Mouse (Mus musculus): Measurements from ENCODE around the gene Naa50. TPM values are rescaled to one million over a fixed set of nuclear protein-coding genes. Genes with fewer than 3 reads are reported as not detected.

Gene Naa50
- 114 and 130 TPM in 2 replicates for polyA plus RNA-seq (2015; fragmentation: Nextera tagmentation; extraction: Ambion mirVana)

DNA sequence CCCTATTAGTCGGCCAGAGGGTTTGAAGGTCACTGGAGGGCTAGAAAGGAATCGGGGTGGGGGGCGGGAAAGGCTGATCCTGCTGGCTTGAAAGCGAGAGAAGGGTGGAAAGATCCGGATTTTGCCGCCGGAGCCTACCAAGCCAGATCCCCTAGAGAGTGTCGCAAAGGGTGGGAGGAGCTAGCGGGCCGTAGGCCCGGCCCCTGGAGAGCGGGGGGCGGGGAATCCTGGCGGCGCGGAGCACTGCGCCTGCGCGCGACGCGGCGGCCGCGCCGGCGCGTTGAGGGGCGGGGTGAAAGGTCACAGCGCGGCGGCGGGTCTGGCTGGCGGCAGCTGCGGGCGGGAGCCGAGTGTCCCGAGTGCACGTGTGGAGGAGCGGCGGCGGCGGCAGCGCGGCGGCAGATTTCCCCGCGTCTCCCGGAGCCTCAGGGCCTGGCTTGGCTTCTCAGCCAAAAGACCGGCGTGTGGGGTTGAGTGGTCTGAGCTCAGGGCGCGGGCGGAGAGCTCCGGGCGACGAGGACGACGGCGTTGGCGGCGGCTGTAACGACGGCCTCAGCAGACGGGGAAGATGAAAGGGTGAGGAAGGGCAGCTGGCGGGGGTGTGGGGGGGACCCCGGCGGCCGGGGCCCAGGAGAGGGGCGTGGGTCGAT is at the start of gene Naa50, which contains the start of gene Atp6v1a:
Naa50 (plus strand) TSS at position 295 of the 650 bp plus-strand sequence.
Atp6v1a (minus strand) TSS at position 170 of the 650 bp plus-strand sequence.
- Histone ChIP-seq H3K9ac (peak within 1 kb of the TSS; percentile 93), H3K4me1 (peaks cover 16% of the 10 kb centered on the region), H3K9me3 (replicated peaks) (no peaks in the 10 kb centered on the region), H3K36me3 (no peaks in the 10 kb centered on the region), H3K27me3 (no peaks in the 10 kb centered on the region), H3K4me2 (peak within 1 kb of the TSS; percentile 85), H3K4me3 (replicated peaks) (peak within 1 kb of the TSS; percentile 98), H3K27ac (peak within 1 kb of the TSS; percentile 99)
- WGBS: under 1% methylated on average over 67 of the region's 71 CpGs
- ATAC-seq (replicated peaks; ENCODE audit: low FRiP score): peak; percentile 92

GRCm38 (mm10) chr16:44099377-44099776 is 40.3 kb upstream of the Naa50 start:
- H3K4me2 ChIP-seq: no peak overlapping the region
- ATAC-seq (replicated peaks; ENCODE audit: low FRiP score): no peak
- no peak overlapping the region for H3K4me3 ChIP-seq (replicated peaks)
- no peaks in the 10 kb centered on the region for H3K4me1 ChIP-seq
- H3K36me3 ChIP-seq: peaks cover 85% of the 10 kb centered on the region
- no peak overlapping the region for H3K27ac ChIP-seq
- no peak overlapping the region for H3K9ac ChIP-seq
- WGBS: 91% methylated on average over 7 of the region's 7 CpGs
- no peaks in the 10 kb centered on the region for H3K27me3 ChIP-seq
- no peaks in the 10 kb centered on the region for H3K9me3 ChIP-seq (replicated peaks)

DNA sequence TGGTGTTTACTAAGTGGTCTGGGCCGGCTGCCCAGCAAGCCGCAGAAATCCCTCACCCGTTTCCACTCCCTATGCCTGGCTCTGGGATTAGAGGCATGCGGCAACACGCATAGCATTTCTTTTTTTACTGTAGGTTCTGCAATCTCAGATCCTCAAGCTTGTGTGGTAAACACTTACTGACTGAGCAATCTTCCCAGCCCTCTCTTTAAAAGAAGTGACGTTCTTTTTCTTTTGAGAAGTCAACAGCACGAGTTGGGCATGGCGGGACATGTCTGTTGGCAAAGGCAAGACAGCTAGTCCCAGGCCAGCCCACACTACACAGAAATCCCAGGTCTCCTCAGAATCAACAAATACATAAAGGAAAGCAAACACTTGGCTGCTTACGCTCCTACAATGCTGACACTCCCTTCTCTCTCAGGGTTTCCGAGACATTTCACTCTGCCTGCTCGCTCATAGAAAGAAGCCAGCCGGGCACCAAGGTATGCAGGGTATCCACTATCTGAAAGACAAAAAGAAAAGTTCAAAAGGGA is 38.4 kb upstream of the Naa50 start:
- H3K9me3 ChIP-seq (replicated peaks): no peaks in the 10 kb centered on the region
- H3K27ac ChIP-seq: no peak overlapping the region
- 94% methylated on average over 12 of the region's 12 CpGs for WGBS
- ATAC-seq (replicated peaks; ENCODE audit: low FRiP score): no peak
- no peaks in the 10 kb centered on the region for H3K27me3 ChIP-seq
- H3K36me3 ChIP-seq: peaks cover 75% of the 10 kb centered on the region
- no peak overlapping the region for H3K4me2 ChIP-seq
- no peak overlapping the region for H3K9ac ChIP-seq
- H3K4me3 ChIP-seq (replicated peaks): no peak overlapping the region
- H3K4me1 ChIP-seq: no peaks in the 10 kb centered on the region

- WGBS: 93% methylated on average over 2 of the region's 2 CpGs
- no peak for ATAC-seq (replicated peaks; ENCODE audit: low FRiP score)
- H3K27me3 ChIP-seq: no peaks in the 10 kb centered on the region
Observed at GRCm38 (mm10) chr16:44102925-44103324, 36.7 kb upstream of the Naa50 start.

DNA sequence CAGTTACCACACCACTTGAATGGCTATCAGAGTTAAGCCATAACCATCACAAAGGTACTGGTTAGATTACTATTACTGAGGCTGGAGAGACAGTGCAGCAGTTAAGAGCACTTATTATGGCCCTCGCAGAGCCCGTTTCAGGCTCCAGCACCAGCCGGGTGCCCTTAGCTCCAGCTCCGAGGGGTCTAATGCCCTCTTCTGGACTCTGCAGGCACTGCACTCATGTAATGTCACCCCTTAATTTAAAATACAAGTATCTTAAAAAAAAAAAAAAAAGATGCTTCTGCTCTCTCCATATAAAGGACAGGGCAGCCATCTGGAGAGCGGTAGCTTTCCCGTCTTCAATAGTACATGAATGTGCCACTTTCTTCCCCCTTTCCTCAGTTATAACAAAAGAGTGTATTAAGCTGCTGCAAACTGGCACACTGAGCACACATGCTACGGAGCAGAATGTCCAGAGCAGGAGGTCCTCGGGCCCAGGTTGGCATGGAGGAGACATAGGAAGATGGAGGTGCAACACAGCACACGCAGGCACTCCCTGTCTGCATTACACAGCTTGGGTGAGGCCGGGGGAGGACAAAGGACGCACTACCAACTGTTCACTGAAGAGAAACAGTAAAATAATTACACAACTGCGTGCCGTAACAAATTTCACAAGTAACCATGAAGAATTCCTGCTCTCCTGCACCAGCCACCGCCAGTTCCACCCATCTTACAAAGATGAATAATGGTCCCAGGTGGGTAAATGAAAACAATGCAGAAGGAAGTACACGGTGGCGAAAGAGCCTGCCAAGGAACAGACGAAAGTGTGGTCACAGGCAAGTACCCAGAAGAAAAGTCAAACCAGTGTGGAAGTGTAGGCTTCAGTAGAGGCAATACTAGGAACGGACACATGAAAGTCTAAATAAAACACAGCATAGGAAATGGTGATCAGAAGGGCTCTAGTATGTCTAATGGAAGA is 35.5 kb upstream of the Naa50 start:
- no peak overlapping the region for H3K9ac ChIP-seq
- no peak overlapping the region for H3K27ac ChIP-seq
- H3K27me3 ChIP-seq: no peaks in the 10 kb centered on the region
- H3K4me2 ChIP-seq: no peak overlapping the region
- ATAC-seq (replicated peaks; ENCODE audit: low FRiP score): no peak
- H3K36me3 ChIP-seq: peaks cover 78% of the 10 kb centered on the region
- H3K4me3 ChIP-seq (replicated peaks): no peak overlapping the region
- 85% methylated on average over 18 of the region's 18 CpGs for WGBS
- no peaks in the 10 kb centered on the region for H3K4me1 ChIP-seq
- H3K9me3 ChIP-seq (replicated peaks): no peaks in the 10 kb centered on the region

More at GRCm38 (mm10) chr16:44102925-44103324, 36.7 kb upstream of the Naa50 start:
- H3K4me3 ChIP-seq (replicated peaks): no peak overlapping the region
- no peaks in the 10 kb centered on the region for H3K4me1 ChIP-seq
- H3K9me3 ChIP-seq (replicated peaks): no peaks in the 10 kb centered on the region
- peaks cover 78% of the 10 kb centered on the region for H3K36me3 ChIP-seq
- H3K9ac ChIP-seq: no peak overlapping the region
- no peak overlapping the region for H3K27ac ChIP-seq
- no peak overlapping the region for H3K4me2 ChIP-seq

- H3K36me3 ChIP-seq: peaks cover 82% of the 10 kb centered on the region
- H3K27ac ChIP-seq: no peak overlapping the region
- no peak overlapping the region for H3K4me2 ChIP-seq
- no peaks in the 10 kb centered on the region for H3K27me3 ChIP-seq
- H3K4me3 ChIP-seq (replicated peaks): no peak overlapping the region
- ATAC-seq (replicated peaks; ENCODE audit: low FRiP score): no peak
- H3K9me3 ChIP-seq (replicated peaks): no peaks in the 10 kb centered on the region
- H3K9ac ChIP-seq: no peak overlapping the region
- H3K4me1 ChIP-seq: no peaks in the 10 kb centered on the region
- 90% methylated on average over 2 of the region's 2 CpGs for WGBS
Observed at GRCm38 (mm10) chr16:44105211-44105610, 34.4 kb upstream of the Naa50 start.

DNA sequence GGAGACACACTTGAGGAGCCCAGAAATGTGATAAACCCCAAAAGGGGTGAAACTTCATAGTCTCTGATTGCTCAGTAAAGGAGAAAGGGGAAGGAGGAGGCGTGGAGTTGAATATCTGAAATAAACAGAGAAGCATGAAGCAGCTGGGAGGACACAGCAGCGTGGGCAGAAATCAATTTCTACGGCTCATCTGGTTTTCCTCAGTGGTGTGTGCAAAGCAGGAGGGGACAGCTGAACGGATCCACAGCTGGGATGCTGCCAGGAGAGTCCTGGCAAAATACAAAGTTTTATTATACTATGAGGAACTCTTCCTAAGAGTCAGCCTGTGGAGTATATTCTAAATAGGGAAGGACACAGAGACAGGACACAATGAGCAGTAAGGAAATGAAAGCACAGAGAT is 30.6 kb upstream of the Naa50 start:
- no peaks in the 10 kb centered on the region for H3K9me3 ChIP-seq (replicated peaks)
- H3K9ac ChIP-seq: no peak overlapping the region
- H3K36me3 ChIP-seq: peaks cover 68% of the 10 kb centered on the region
- H3K4me1 ChIP-seq: no peaks in the 10 kb centered on the region
- ATAC-seq (replicated peaks; ENCODE audit: low FRiP score): no peak
- WGBS: 67% methylated on average over 4 of the region's 4 CpGs
- no peak overlapping the region for H3K4me2 ChIP-seq
- no peaks in the 10 kb centered on the region for H3K27me3 ChIP-seq
- no peak overlapping the region for H3K4me3 ChIP-seq (replicated peaks)
- no peak overlapping the region for H3K27ac ChIP-seq

DNA sequence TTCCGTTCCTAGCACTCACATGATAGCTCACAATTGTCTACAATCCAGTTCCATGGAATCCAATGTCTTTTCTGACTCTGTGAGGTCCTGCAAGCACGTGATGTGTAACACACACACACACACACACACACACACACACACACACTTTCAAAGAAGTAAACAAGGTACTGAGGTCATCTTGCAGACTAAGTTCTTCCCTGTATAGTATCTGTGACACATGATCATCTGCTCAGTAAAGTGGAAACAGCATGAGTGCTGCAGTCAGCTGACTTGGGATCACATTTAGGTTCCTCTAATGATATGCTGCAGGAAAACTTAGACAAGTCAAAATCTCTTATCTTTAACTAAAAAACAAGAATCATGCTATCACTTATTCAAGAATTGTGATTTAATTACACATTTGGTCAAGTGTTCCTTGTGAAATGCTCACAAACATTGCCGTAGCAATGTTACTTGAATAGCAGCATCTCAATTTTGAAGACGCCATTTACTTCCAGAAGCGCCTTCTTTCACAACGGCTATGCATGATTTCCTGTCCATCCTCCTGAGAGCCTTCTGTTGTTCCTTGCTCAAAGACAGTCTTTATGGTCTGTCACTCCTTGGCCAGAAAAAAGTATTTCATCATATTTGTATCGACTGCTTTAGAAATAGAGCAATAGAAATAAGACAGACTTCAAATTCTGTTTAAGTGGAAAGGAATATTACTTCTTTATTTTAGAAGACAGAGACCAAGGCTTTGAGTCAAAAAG is 19.7 kb upstream of the Naa50 start:
- no peak overlapping the region for H3K4me2 ChIP-seq
- H3K27me3 ChIP-seq: no peaks in the 10 kb centered on the region
- H3K27ac ChIP-seq: no peak overlapping the region
- H3K9me3 ChIP-seq (replicated peaks): no peaks in the 10 kb centered on the region
- peaks cover 20% of the 10 kb centered on the region for H3K36me3 ChIP-seq
- WGBS: 85% methylated on average over 7 of the region's 7 CpGs
- no peak overlapping the region for H3K4me3 ChIP-seq (replicated peaks)
- H3K4me1 ChIP-seq: no peaks in the 10 kb centered on the region
- H3K9ac ChIP-seq: no peak overlapping the region
- ATAC-seq (replicated peaks; ENCODE audit: low FRiP score): no peak

DNA sequence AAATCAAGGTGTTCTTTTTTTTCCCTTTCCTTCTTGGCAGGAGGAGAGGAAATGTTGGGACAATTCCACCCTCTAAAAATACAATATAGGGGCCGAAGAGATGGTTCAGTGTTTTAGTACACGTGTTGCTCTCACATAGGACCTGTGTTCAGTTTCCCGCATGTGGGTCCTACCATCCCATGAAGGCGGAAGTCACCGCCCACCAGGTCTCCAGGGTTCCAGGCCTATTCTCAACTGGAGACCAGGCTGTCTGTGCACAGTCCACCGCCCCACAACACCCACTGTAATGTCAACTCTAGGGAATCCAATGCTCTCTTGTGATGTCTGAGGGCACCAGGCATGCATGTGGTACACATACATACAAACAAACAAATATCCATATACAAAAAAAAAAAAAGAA is 17.5 kb upstream of the Naa50 start:
- Histone ChIP-seq H3K4me2 (no peak overlapping the region), H3K27me3 (no peaks in the 10 kb centered on the region), H3K9me3 (replicated peaks) (no peaks in the 10 kb centered on the region), H3K4me1 (0 out of 2 replicates have a peak, but pooled peaks cover 3% of the 10 kb centered on the region), H3K9ac (no peak overlapping the region), H3K27ac (no peak overlapping the region), H3K4me3 (replicated peaks) (no peak overlapping the region), H3K36me3 (peaks cover 5% of the 10 kb centered on the region)
- WGBS: 89% methylated on average over 6 of the region's 6 CpGs
- ATAC-seq (replicated peaks; ENCODE audit: low FRiP score): no peak

DNA sequence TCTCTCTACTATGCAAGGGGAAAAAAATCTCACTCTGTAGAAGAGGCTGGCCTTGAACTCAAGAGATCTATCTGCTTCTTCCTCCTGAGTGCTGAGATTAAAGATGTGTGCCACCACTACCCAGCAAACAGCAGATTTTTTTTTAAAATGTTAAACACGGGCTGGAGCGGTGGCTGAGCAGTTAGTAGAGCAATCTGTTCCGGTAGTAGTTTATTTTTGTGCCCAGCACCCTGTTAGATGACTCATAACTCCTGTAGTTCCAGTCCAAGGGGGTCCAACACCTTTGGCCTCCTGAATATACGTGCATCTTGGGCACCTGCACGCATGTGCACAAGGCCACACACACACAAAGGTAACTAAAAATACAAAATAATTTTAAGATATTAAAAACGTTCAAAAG is 17.1 kb upstream of the Naa50 start:
- no peak overlapping the region for H3K9ac ChIP-seq
- H3K4me2 ChIP-seq: no peak overlapping the region
- WGBS: 79% methylated on average over 6 of the region's 6 CpGs
- H3K27ac ChIP-seq: no peak overlapping the region
- no peak for ATAC-seq (replicated peaks; ENCODE audit: low FRiP score)
- H3K36me3 ChIP-seq: peaks cover 5% of the 10 kb centered on the region
- H3K4me1 ChIP-seq: 0 out of 2 replicates have a peak, but pooled peaks cover 3% of the 10 kb centered on the region
- H3K27me3 ChIP-seq: no peaks in the 10 kb centered on the region
- H3K4me3 ChIP-seq (replicated peaks): no peak overlapping the region
- no peaks in the 10 kb centered on the region for H3K9me3 ChIP-seq (replicated peaks)

DNA sequence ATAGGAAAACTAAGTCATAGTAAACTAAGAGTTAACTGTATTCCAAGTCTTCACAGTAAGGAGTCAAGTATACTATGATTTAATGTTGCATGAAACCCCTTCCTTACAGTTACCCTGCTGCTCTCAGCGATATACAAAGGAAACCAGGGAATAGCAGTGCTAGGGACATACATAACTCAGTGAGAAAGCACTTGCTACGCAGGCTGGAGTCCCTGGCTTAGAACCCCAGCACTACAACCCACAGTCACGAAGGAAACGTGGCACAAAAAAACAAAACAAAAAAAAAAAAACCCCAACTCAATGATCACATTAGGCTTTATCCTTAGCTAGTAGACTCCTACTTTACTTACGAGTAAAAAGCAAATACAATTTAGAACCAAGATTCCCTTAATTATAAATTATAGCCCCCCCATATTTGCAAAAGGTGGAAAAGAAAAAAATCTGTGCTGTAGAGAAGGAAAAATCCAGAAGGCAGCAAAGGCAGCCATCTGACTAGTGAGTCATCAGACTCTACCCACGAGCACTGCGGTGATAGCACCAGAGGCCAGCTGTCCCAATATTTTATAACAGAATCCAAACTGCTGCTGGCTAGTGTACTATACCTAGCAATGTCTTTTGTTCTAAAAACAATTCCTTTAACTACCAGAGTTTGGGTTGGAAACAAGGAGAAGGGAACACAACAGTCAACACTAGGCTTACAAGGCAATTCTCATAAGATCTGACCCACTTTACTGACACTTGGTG is 16.5 kb upstream of the Naa50 start:
- Histone ChIP-seq H3K36me3 (peaks cover 5% of the 10 kb centered on the region), H3K4me3 (replicated peaks) (no peak overlapping the region), H3K4me1 (0 out of 2 replicates have a peak, but pooled peaks cover 3% of the 10 kb centered on the region), H3K9ac (no peak overlapping the region), H3K27ac (no peak overlapping the region), H3K4me2 (no peak overlapping the region), H3K27me3 (no peaks in the 10 kb centered on the region), H3K9me3 (replicated peaks) (no peaks in the 10 kb centered on the region)
- 63% methylated on average over 7 of the region's 7 CpGs for WGBS
- no peak for ATAC-seq (replicated peaks; ENCODE audit: low FRiP score)
